Mouse (Mus musculus) gastrocnemius, adult 8-10 months (tissue): Measurements from ENCODE around the gene Zfp566. TPM values are rescaled to one million over a fixed set of nuclear protein-coding genes. Genes with fewer than 3 reads are reported as not detected.

Experiments
- DNase-seq, 2 experiments: peaks; one replicate each; pipeline ENCODE4 v3.0.0; 2022; ENCODE audit warnings: low spot score in 2 of 2
- microRNA-seq: library from miRNA; unstranded; fragments of <30 nt; microRNA quantifications from one replicate; pipeline ENCODE4 v1.2.0, GENCODE M21; 2022
- total RNA-seq, 4 experiments: library from RNA; stranded (reverse); gene quantifications; 2 replicates each; pipeline ENCODE4 v1.2.4; 2022

Gene Zfp566
- total RNA-seq, 4 experiments from 2014 or later = 2.3 to 3.7 (median 3.0) TPM

- DNase-seq = no peak
These were observed 30.0 kb downstream of the Zfp566 start for GRCm38 (mm10) chr7:30060341-30060740.

GRCm38 (mm10) chr7:30053591-30053990, 36.7 kb downstream of the Zfp566 start:
- no peak for DNase-seq

- DNase-seq = peak; percentile 67 to 79
These were observed 39.3 kb downstream of the Zfp566 start, which contains the start of gene Zfp14 for GRCm38 (mm10) chr7:30050882-30051548. Gene Zfp14 (minus strand): TSS chr7:30051380.

DNA sequence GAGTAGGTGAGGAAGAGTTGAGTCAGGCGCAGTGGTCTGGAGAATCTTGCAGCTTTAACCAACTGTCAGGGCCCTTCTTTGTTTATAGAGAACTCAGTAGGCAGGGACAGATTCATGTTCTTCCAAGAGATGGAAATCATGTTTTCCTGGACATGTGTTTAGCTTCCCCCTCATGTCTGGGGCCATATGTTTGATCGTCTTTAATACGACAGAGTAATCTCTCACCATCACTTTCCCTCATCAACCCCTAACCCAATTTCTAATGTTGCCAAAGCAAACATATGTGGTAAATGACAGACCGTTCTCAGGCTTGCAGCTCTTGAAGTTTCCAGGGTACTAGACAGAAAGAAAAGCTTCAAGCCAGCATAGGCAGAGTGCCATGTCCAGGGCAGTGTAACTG, 42.2 kb downstream of the Zfp566 start:
- DNase-seq = no peak

- DNase-seq = no peak
These were observed 46.0 kb downstream of the Zfp566 start for GRCm38 (mm10) chr7:30044354-30044753.

DNA sequence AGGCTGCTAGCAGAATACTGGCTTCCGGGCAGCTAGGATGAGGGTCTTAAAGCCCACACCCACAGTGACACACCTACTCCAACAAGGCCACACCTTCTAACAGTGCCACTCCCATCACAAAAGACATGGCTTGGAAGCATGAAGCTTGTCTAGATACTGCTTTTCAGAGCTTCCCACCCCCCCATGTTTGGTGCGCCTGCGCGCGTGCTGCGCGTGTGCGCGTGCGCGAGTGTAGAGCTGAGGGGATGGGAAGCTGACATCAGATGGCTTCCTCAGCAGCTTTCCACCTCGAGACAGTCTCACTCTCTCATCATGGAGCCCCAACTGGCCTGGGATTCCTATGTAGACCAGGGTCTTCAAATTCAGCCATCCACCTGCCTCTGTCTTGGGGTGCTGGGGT, 56.0 kb downstream of the Zfp566 start:
- DNase-seq = no peak

- DNase-seq = no peak
These were observed 58.9 kb downstream of the Zfp566 start for GRCm38 (mm10) chr7:30031379-30031778.

DNA sequence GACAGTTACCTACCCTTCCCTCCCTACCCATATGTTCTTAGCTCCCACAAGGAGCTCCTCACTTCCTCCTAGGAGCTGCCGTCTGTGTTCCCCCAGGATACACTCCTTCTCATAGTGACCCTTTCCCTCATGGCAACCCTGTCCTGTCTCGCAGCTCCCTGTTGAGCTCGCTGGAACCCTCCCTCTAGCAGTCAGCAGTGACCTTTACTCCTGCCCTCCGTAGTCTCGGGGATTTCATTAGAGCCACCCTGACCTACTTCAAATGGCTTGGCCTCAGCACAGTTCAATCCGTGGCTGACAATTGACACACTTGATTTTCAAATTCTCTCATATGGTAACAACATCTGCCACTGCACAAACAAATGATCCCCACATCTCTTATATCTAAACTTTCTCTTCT, 59.6 kb downstream of the Zfp566 start:
- no peak for DNase-seq

GRCm38 (mm10) chr7:30028572-30028971, 61.8 kb downstream of the Zfp566 start:
- DNase-seq = no peak

Small RNA genes lying within 50 kb of the gene (microRNA-seq; reads per million reads assigned to microRNA genes)
- gene Gm23368 = not detected

Other genes starting within 250 kb of the Zfp566 start
- 1 to 10 TPM; 2.6 to 4.6 (median 3.1) TPM for gene Zfp940, start 236.9 kb downstream of the Zfp566 start, total RNA-seq
- gene Zfp420, start 230.5 kb downstream of the Zfp566 start, total RNA-seq = 1 to 10 TPM; 3.0 to 4.6 (median 3.5) TPM
- gene Zfp27, start 184.0 kb downstream of the Zfp566 start, total RNA-seq = 1 to 10 TPM; 6.5 to 9.3 (median 7.1) TPM
- 1 to 10 TPM; 5.8 to 7.7 (median 6.9) TPM for gene Zfp383, start 182.3 kb downstream of the Zfp566 start, total RNA-seq
- 1 to 10 TPM; 4.9 to 7.3 (median 6.3) TPM for gene Zfp74, start 136.4 kb downstream of the Zfp566 start, total RNA-seq
- 10 to 100 TPM; 10.9 to 22.2 (median 12.3) TPM for gene Zfp568, start 106.6 kb downstream of the Zfp566 start, total RNA-seq
- gene Zfp14, start 39.1 kb downstream of the Zfp566 start, total RNA-seq = 1 to 10 TPM; 1.2 to 2.1 (median 1.6) TPM
- gene Zfp82, start 17.6 kb downstream of the Zfp566 start, total RNA-seq = 1 to 10 TPM in 3 of 4 experiments, under 1 TPM in 1; 0.19 to 2.2 (median 1.6) TPM
- gene Gm26920, start 117 bp downstream of the Zfp566 start, total RNA-seq = 1 to 10 TPM in 1 of 4 experiments, not detected in 3; 1.9 TPM
- 10 to 100 TPM; 34.0 to 49.3 (median 42.0) TPM for gene Zfp260, start 4.2 kb upstream of the Zfp566 start, total RNA-seq
- gene Zfp382, start 31.4 kb upstream of the Zfp566 start, total RNA-seq = 1 to 10 TPM in 1 of 4 experiments, under 1 TPM in 3; 0.87 to 1.1 (median 0.95) TPM
- gene Zfp146, start 79.2 kb upstream of the Zfp566 start, total RNA-seq = 10 to 100 TPM; 22.6 to 31.4 (median 26.4) TPM
- gene Cox7a1, start 93.6 kb upstream of the Zfp566 start, total RNA-seq = 100 to 1,000 TPM; 730 to 997 (median 888) TPM
- gene Capns1, start 108.3 kb upstream of the Zfp566 start, total RNA-seq = 100 to 1,000 TPM; 164 to 196 (median 175) TPM
- gene Polr2i, start 141.4 kb upstream of the Zfp566 start, total RNA-seq = 10 to 100 TPM; 55.8 to 67.4 (median 62.3) TPM
- gene Tbcb, start 141.7 kb upstream of the Zfp566 start, total RNA-seq = 10 to 100 TPM; 26.8 to 38.6 (median 31.1) TPM
- not detected for gene Ovol3, start 145.2 kb upstream of the Zfp566 start, total RNA-seq
- not detected for gene Thap8, start 189.6 kb upstream of the Zfp566 start, total RNA-seq
- 1 to 10 TPM in 3 of 4 experiments, under 1 TPM in 1; 0.90 to 2.3 (median 1.4) TPM for gene Wdr62, start 189.9 kb upstream of the Zfp566 start, total RNA-seq
- 1 to 10 TPM; 1.1 to 7.3 (median 3.4) TPM for gene Clip3, start 201.2 kb upstream of the Zfp566 start, total RNA-seq
- 10 to 100 TPM; 21.4 to 31.1 (median 26.4) TPM for gene Alkbh6, start 218.2 kb upstream of the Zfp566 start, total RNA-seq
- 1 to 10 TPM in 2 of 4 experiments, under 1 TPM in 1, not detected in 1; 0.73 to 1.7 (median 1.3) TPM for gene Syne4, start 224.3 kb upstream of the Zfp566 start, total RNA-seq
- gene E130208F15Rik, start 231.2 kb upstream of the Zfp566 start, total RNA-seq = under 1 TPM; 0.32 to 0.92 (median 0.53) TPM
- gene Sdhaf1, start 233.4 kb upstream of the Zfp566 start, total RNA-seq = 1 to 10 TPM; 5.9 to 8.7 (median 7.5) TPM